Mouse (Mus musculus) spleen, embryonic (tissue): ENCODE measurements around the gene Rac1.
"Not testable (repeated sequence)": the region's sequence is repeated elsewhere in the genome, so short reads cannot be mapped to it uniquely, and the experiment has no call there.

ENCODE experiments used
- CTCF ChIA-PET: fragments of 350-600 bp; sonication (Branson Sonifier 250); formaldehyde crosslinking; loops from one replicate; lab custom pipeline; 2022; lab: Charles Lee

Gene Rac1

GRCm38 (mm10) chr5:143526698-143527331 is 1.0 kb downstream of the Rac1 start:
- CTCF ChIA-PET: interaction anchor here (0.7 kb wide), 1 partner anchor 454 kb away, joined by 6 read pairs; no protein-coding TSS in a partner anchor

GRCm38 (mm10) chr5:143525454-143526225 is 2.2 kb downstream of the Rac1 start:
- CTCF ChIA-PET: no interaction called here

GRCm38 (mm10) chr5:143522882-143523281 is 5.0 kb downstream of the Rac1 start:
- CTCF ChIA-PET: no interaction called here

- CTCF ChIA-PET: interaction anchor here (0.7 kb wide), 1 partner anchor 141 kb away, joined by 3 read pairs; no protein-coding TSS in a partner anchor
Observed at GRCm38 (mm10) chr5:143520415-143520814, 7.4 kb downstream of the Rac1 start.

- CTCF ChIA-PET: no interaction called here
Observed at GRCm38 (mm10) chr5:143518045-143518591, 9.7 kb downstream of the Rac1 start.

GRCm38 (mm10) chr5:143517436-143517835 is 10.4 kb downstream of the Rac1 start:
- CTCF ChIA-PET: no interaction called here

- CTCF ChIA-PET: no interaction called here
Observed at GRCm38 (mm10) chr5:143517005-143517404, 10.8 kb downstream of the Rac1 start.

GRCm38 (mm10) chr5:143514878-143515277 is 13.0 kb downstream of the Rac1 start:
- CTCF ChIA-PET: interaction anchor here (0.6 kb wide), 1 partner anchor 821 kb away, joined by 14 read pairs; no protein-coding TSS in a partner anchor

- CTCF ChIA-PET: no interaction called here
Observed at GRCm38 (mm10) chr5:143512305-143512704, 15.5 kb downstream of the Rac1 start.

- CTCF ChIA-PET: no interaction called here
Observed at GRCm38 (mm10) chr5:143511577-143511976, 16.3 kb downstream of the Rac1 start.

GRCm38 (mm10) chr5:143509737-143510136 is 18.1 kb downstream of the Rac1 start:
- CTCF ChIA-PET: no interaction called here

GRCm38 (mm10) chr5:143509294-143509693 is 18.5 kb downstream of the Rac1 start:
- CTCF ChIA-PET: no interaction called here

- CTCF ChIA-PET: no interaction called here
Observed at GRCm38 (mm10) chr5:143505545-143505944, 22.3 kb downstream of the Rac1 start.

- CTCF ChIA-PET: no interaction called here
Observed at GRCm38 (mm10) chr5:143505056-143505455, 22.8 kb downstream of the Rac1 start.

- CTCF ChIA-PET: no interaction called here
Observed at GRCm38 (mm10) chr5:143504453-143504852, 23.4 kb downstream of the Rac1 start.

GRCm38 (mm10) chr5:143503740-143504139 is 24.1 kb downstream of the Rac1 start:
- CTCF ChIA-PET: no interaction called here

GRCm38 (mm10) chr5:143502899-143503557 is 24.8 kb downstream of the Rac1 start:
- CTCF ChIA-PET: no interaction called here

- CTCF ChIA-PET: no interaction called here
Observed at GRCm38 (mm10) chr5:143501649-143502048, 26.2 kb downstream of the Rac1 start.

- CTCF ChIA-PET: no interaction called here
Observed at GRCm38 (mm10) chr5:143501140-143501539, 26.7 kb downstream of the Rac1 start.

GRCm38 (mm10) chr5:143500711-143501110 is 27.1 kb downstream of the Rac1 start:
- CTCF ChIA-PET: not testable (repeated sequence)

- CTCF ChIA-PET: interaction anchor here (0.6 kb wide), 1 partner anchor 463 kb away, joined by 3 read pairs; no protein-coding TSS in a partner anchor
Observed at GRCm38 (mm10) chr5:143499686-143500085, 28.1 kb downstream of the Rac1 start.

GRCm38 (mm10) chr5:143499197-143499596 is 28.6 kb downstream of the Rac1 start:
- CTCF ChIA-PET: interaction anchor here (0.6 kb wide), 1 partner anchor 463 kb away, joined by 3 read pairs; no protein-coding TSS in a partner anchor
